Mouse (Mus musculus): ENCODE measurements around the gene Elane.

DNA sequence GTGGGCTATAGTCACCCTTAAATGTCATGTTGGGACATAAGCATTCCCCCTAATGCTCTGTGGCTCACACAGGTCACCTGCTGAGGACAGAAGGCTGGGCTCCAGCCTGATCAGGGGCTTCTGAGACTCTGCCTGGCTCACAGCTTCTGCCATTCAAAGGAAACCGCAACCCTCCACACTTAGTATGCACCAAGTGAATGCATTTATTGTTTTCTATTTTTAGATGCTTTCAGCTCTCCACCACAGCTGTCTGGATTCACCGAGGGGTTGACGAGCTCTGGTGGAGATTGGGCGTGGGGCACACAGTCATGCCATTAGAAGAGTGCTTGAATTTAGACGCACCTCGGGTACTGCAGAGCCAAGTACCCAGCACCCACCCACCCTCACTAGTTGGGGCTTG lies 12.7 kb upstream of the Elane start:
- TF ChIP-seq POLR2A (IDR thresholded peaks at IDR 0.05; ENCODE audit: borderline replicate concordance, low read depth, low read length) (no peak), CTCF (IDR thresholded peaks at IDR 0.05; ENCODE audit: low read depth, low read length) (no peak)
